Mouse (Mus musculus) olfactory bulb, adult 2 months (tissue): ENCODE results near the gene Nanos1. TPM values are rescaled to one million over a fixed set of nuclear protein-coding genes. Genes with fewer than 3 reads are reported as not detected.
A peak's percentile ranks its signal among the peaks of the same experiment; 100 is the strongest.

Source experiments
- H3K27ac ChIP-seq: fragments of 200-500 bp; 2 replicates; pipeline ENCODE4 v1.5.1; 2012; ENCODE audit warnings: low read depth, low read length; ENCODE audit not compliant: insufficient read depth
- H3K4me1 ChIP-seq: fragments of 200-500 bp; 2 replicates; pipeline ENCODE4 v1.6.1; 2012; ENCODE audit warnings: low read length; ENCODE audit not compliant: control insufficient read depth, insufficient read depth
- H3K4me3 ChIP-seq: fragments of 200-500 bp; 2 replicates; pipeline ENCODE4 v1.5.1; 2012; ENCODE audit warnings: mild to moderate bottlenecking, low read depth, low read length, moderate library complexity; ENCODE audit not compliant: insufficient read depth
- CTCF ChIP-seq: fragments of 200-500 bp; IDR thresholded peaks from 2 replicates; pipeline ENCODE4 v1.5.1; 2012; ENCODE audit warnings: low read depth, mild to moderate bottlenecking, low read length, moderate library complexity; ENCODE audit not compliant: insufficient read depth
- POLR2A ChIP-seq: fragments of 200-500 bp; IDR thresholded peaks from 2 replicates; pipeline ENCODE4 v1.6.1; 2012; ENCODE audit warnings: mild to moderate bottlenecking, low read depth, low read length, moderate library complexity; ENCODE audit not compliant: insufficient read depth
- WGBS: fragments of 180-500 bp; shearing (Covaris S2); methylation state at CpG from one replicate; pipeline ENCODE4 v1.1.7; 2018; 5-methylcytosine and 5-hydroxymethylcytosine counted together
- polyA plus RNA-seq: library from polyadenylated mRNA; stranded (reverse); fragments of >200 nt; gene quantifications from 2 replicates; pipeline ENCODE4 v1.2.4, GENCODE M21; 2012; ENCODE audit warnings: low replicate concordance; ENCODE audit not compliant: missing spikeins, insufficient read depth, insufficient read length

The Nanos1 gene
- polyA plus RNA-seq, 1 experiment: not detected

DNA sequence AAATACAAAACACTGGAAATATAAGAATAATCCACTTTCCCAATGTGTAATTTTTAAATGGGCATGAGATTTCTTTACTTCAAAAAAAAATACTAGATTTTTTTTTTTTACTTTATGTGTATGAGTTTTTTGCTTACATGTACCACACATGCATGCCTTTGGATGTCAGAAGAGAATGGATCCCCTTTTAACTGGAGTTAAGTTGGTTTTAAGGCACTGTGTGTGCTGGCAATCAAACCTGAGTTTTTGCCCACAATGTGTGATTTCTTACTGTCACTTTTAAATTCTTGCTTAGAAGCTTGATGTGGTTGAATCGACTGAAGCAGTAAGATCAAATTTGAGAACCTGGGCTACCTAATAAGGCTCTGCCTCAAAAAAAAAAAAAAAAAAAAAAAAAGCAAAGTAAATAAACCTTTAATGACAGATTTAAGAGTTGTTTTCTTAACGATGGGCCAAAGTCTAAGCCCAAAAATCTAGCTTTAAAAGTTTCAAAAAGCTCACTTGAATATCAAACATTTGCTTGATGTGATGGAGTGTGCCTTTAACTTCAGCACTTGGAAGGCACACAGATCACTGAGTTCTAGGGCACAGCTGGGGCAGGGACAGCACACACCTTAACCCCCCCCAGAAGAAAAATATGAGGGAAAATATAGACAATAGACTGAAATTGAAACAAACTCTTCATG, 31.8 kb downstream of the Nanos1 start:
- no peak for TF ChIP-seq POLR2A
- no peak for TF ChIP-seq CTCF
- WGBS: 24% methylated on average over 2 of the region's 2 CpGs
- H3K27ac ChIP-seq: no peak overlapping the region
- H3K4me3 ChIP-seq: no peak overlapping the region
- no peaks in the 10 kb centered on the region for H3K4me1 ChIP-seq

DNA sequence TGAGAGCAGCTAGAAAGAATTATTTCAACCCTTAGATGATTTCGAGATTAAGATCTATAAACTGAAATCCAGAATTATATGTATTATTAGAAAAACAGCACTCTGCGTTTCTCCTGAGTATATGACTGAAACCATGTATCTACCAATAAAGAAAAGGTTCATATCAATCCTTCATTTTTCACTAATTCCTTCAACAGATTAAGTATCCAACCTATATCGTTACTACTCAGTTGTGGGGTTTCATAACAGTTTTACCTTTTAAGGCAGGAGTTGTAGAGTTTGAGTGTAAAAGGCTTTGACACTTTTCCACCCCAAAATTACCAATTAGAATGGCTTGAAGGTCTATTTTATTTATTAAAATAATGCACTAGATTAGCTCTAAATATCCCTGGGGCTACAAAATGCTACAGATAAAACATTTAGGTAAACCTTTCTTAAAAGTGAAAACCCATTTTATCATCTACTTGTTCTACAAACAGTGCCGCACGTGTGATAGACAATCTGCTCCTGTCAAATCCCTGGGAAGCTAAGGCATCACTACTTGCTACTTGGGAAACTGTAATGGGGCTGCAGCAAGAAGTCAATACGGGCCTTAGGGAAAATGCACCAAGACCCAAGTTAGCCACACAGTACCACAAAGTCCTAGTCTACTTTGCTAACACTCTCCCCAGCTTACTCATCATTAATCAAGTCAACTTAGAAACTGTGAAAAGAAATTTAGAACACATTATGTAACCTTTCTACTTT, 32.6 kb downstream of the Nanos1 start:
- WGBS: 29% methylated on average over 6 of the region's 6 CpGs
- Histone ChIP-seq H3K4me3 (no peak overlapping the region), H3K27ac (no peak overlapping the region), H3K4me1 (no peaks in the 10 kb centered on the region)
- TF ChIP-seq POLR2A (no peak), CTCF (no peak)

DNA sequence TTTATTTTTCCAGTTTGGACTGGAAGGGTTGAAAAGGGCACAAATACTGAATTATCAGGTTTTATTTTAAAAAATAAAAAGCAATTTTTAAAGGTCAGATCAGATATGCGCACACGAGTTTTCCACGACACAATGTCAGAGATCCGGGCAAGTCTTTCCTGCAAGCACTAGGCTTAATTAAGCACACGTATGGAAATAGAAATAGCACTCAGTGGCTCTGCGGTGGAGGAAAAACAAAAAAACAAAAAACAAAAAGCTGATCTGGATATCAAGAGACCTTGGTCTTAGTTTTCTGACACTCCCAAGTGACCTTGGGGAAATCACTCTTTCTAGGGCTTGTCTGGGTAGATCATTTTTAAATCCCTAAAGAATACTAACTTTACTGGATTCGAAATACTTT, 33.7 kb downstream of the Nanos1 start:
- H3K27ac ChIP-seq: peak overlapping the region; percentile 78; the same call in 1 of the 2 replicates
- H3K4me1 ChIP-seq: no peaks in the 10 kb centered on the region
- WGBS: under 1% methylated on average over 7 of the region's 7 CpGs
- H3K4me3 ChIP-seq: peak overlapping the region; percentile 80
- TF ChIP-seq CTCF (no peak), POLR2A (no peak)

DNA sequence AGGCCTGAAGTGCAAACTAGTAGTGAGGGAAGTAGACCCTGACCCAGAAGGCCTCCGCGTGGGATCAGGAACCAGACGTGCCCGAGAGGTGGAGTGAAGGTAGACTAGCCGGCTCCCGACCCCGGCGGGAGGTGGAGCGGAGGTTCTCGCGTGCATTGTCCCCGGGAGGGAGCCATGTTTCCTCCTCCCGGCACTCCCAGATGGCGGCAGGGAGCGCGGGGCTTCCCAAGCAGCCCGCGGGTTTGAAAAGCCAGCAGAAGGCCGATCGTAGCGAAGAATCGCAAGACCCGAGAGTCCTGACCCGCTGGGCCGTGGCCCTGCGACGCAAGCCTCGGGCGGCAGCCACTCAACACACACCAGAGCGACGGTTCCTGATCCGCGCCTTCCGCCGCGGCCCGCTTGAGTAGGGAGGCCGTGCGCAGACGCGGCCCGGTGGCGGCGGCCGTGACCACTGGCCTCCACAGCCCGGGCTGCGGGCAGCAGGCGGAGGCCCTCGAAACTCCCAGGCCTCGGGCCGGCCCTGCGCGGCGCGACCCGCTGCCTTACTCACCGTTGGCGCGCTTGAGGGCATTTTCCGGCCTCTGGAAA, 34.2 kb downstream of the Nanos1 start:
- H3K27ac ChIP-seq: peak overlapping the region; percentile 78
- H3K4me3 ChIP-seq: peak overlapping the region; percentile 80
- under 1% methylated on average over 60 of the region's 60 CpGs for WGBS
- TF ChIP-seq CTCF: no peak
- TF ChIP-seq POLR2A: no peak
- H3K4me1 ChIP-seq: no peaks in the 10 kb centered on the region

- Histone ChIP-seq H3K27ac (peak within 1 kb of the TSS; percentile 92), H3K4me3 (peak within 1 kb of the TSS; percentile 80), H3K4me1 (no peaks in the 10 kb centered on the region)
- WGBS: under 1% methylated on average over 57 of the region's 57 CpGs
- TF ChIP-seq CTCF (no peak), POLR2A (peak; percentile 99)
These were observed 34.9 kb downstream of the Nanos1 start, which contains the start of gene Eif3a for GRCm38 (mm10) chr19:60790551-60791161. Gene Eif3a (minus strand): TSS chr19:60790658.

DNA sequence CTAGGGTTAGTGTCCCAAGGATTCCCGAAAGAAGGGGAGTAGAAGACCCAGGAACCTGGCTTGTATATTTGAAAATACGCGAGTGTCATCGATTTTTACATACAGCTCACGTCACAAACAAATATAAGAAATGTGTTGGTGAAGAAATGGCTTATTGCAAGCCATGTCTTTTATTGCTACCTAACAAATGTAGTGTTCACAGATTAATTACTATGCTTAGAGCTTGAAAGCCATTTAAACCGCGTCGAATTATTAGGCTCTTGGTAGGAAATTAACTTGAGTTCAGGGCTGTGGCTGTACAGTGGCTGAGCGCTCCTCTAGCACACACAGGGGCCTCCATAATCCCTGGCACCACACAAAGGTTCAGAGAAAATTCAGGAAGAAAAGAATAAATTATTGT, 35.4 kb downstream of the Nanos1 start:
- TF ChIP-seq POLR2A: no peak
- no peak for TF ChIP-seq CTCF
- WGBS: 5% methylated on average over 9 of the region's 9 CpGs
- H3K27ac ChIP-seq: peak overlapping the region; percentile 92
- H3K4me3 ChIP-seq: peak overlapping the region; percentile 80; the same call in 1 of the 2 replicates
- H3K4me1 ChIP-seq: no peaks in the 10 kb centered on the region

GRCm38 (mm10) chr19:60793170-60793707, 37.5 kb downstream of the Nanos1 start:
- Histone ChIP-seq H3K4me1 (no peaks in the 10 kb centered on the region), H3K27ac (no peak overlapping the region), H3K4me3 (no peak overlapping the region)
- WGBS: 87% methylated on average over 2 of the region's 2 CpGs
- TF ChIP-seq CTCF (no peak), POLR2A (no peak)

DNA sequence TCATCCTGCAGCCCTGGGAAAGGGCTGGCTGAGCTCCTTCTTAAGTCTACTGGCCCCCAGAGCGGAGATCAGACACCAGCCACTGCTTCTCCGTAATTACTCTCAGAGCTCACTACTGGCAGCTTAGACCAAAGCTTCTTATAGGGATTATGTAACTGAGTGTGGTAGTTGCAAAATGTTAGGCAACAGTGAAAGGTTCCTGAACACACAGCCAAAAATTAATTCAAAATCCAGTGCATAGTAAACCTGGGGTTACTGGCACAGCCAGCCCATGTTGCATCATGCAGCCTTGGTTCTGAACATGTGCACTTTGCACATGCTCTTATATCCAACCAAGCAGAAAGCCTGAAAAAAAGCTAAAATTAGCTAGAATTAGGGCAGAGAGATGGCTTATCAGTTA, 39.5 kb downstream of the Nanos1 start:
- H3K4me1 ChIP-seq: no peaks in the 10 kb centered on the region
- 77% methylated on average over 2 of the region's 2 CpGs for WGBS
- TF ChIP-seq POLR2A: no peak
- TF ChIP-seq CTCF: no peak

More for the DNA sequence above, 39.5 kb downstream of the Nanos1 start:
- Histone ChIP-seq H3K27ac (no peak overlapping the region), H3K4me3 (no peak overlapping the region)
